Mouse (Mus musculus) intestine, embryonic 16.5 days (tissue): ENCODE data around the gene Calm3. TPM values are rescaled to one million over a fixed set of nuclear protein-coding genes. Genes with fewer than 3 reads are reported as not detected.
A peak's percentile ranks its signal among the peaks of the same experiment; 100 is the strongest.

Experiments
- ATAC-seq: fragments of 200-750 bp; cut with Nextera tagmentation; 2 replicates; pipeline ENCODE4 v1.8.0; 2017; ENCODE audit warnings: moderate TSS enrichment, moderate library complexity
- H3K27ac ChIP-seq: fragments of 300-500 bp; sonication (generic); 2 replicates; pipeline ENCODE4 v1.5.1; 2014; ENCODE audit warnings: mild to moderate bottlenecking, low read length
- H3K27me3 ChIP-seq: fragments of 300-500 bp; sonication (generic); replicated peaks from 2 replicates; pipeline ENCODE4 v1.6.1; 2014; ENCODE audit warnings: low read length, control low read depth, mixed read lengths; ENCODE audit not compliant: control insufficient read depth, insufficient read depth
- H3K36me3 ChIP-seq: fragments of 300-500 bp; sonication (generic); 2 replicates; pipeline ENCODE4 v1.6.1; 2014; ENCODE audit warnings: low read length, control low read depth; ENCODE audit not compliant: control insufficient read depth, insufficient read depth
- H3K4me1 ChIP-seq: fragments of 300-500 bp; sonication (generic); 2 replicates; pipeline ENCODE4 v1.6.1; 2014; ENCODE audit warnings: low read length, control low read depth, mixed read lengths; ENCODE audit not compliant: control insufficient read depth, insufficient read depth
- H3K4me2 ChIP-seq: fragments of 300-500 bp; sonication (generic); 2 replicates; pipeline ENCODE4 v1.6.1; 2014; ENCODE audit warnings: low read depth, low read length, control low read depth
- H3K4me3 ChIP-seq: fragments of 300-500 bp; sonication (generic); 2 replicates; pipeline ENCODE4 v1.5.1; 2014; ENCODE audit warnings: mild to moderate bottlenecking, low read length
- H3K9ac ChIP-seq: fragments of 300-500 bp; sonication (generic); 2 replicates; pipeline ENCODE4 v1.6.1; 2014; ENCODE audit warnings: low read depth, low read length
- H3K9me3 ChIP-seq: fragments of 300-500 bp; sonication (generic); 2 replicates; pipeline ENCODE4 v1.6.1; 2016; ENCODE audit warnings: low read length, control low read depth; ENCODE audit not compliant: control insufficient read depth
- WGBS: fragments of 180-500 bp; shearing (Covaris S2); extraction: QIAGEN DNeasy Blood & Tissue Kit; methylation state at CpG from one replicate; pipeline ENCODE4 v1.1.7; 2014; 5-methylcytosine and 5-hydroxymethylcytosine counted together
- polyA plus RNA-seq: library from polyadenylated mRNA; unstranded; fragments of >200 nt; fragmentation: Nextera tagmentation; extraction: Ambion mirVana; gene quantifications from 2 replicates; pipeline ENCODE4 v1.2.1, GENCODE M21; 2015

Calm3 gene
- polyA plus RNA-seq, 1 experiment from 2014 or later = 163 TPM

DNA sequence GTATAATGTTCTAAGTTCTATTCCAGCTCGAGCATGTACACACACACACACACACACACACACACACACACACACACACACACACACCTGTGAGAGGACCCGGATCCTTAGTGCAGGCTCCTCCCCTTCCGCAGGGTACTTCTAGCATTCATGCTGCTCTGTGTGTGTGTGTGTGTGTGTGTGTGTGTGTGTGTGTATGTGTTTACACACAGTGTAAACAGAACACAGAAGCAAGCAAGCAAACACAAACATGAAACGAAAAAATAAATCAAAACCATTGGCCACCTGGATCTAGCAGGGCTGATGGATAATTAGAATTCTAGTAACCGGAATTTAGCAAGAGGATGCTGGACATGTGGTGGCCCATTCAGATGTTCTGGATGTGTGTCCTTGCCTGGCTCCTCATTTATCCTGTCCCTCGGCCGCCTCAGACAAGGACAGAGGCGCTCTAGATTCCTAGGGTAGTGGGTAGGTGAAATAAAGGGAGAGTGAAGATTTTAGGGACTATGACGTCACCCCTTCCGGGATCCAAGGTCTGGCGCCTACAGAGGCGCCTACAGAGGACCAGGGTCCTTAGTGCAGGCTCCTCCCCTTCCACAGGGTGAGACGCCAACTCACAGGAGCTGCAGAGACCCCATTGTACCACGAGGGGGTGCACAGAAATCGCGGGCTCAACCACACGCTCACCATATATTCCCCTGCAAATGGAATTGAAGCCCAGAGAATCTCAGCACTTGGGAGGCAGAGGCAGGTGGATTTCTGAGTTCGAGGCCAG is 27.1 kb upstream of the Calm3 start:
- 27% methylated on average over 18 of the region's 18 CpGs for WGBS
- Histone ChIP-seq H3K4me3 (no peak overlapping the region), H3K27ac (no peak overlapping the region), H3K36me3 (no peaks in the 10 kb centered on the region), H3K4me1 (peaks cover 29% of the 10 kb centered on the region), H3K27me3 (peaks cover 19% of the 10 kb centered on the region), H3K9me3 (no peaks in the 10 kb centered on the region), H3K4me2 (no peak overlapping the region), H3K9ac (no peak overlapping the region)
- peak; percentile 70 for ATAC-seq

DNA sequence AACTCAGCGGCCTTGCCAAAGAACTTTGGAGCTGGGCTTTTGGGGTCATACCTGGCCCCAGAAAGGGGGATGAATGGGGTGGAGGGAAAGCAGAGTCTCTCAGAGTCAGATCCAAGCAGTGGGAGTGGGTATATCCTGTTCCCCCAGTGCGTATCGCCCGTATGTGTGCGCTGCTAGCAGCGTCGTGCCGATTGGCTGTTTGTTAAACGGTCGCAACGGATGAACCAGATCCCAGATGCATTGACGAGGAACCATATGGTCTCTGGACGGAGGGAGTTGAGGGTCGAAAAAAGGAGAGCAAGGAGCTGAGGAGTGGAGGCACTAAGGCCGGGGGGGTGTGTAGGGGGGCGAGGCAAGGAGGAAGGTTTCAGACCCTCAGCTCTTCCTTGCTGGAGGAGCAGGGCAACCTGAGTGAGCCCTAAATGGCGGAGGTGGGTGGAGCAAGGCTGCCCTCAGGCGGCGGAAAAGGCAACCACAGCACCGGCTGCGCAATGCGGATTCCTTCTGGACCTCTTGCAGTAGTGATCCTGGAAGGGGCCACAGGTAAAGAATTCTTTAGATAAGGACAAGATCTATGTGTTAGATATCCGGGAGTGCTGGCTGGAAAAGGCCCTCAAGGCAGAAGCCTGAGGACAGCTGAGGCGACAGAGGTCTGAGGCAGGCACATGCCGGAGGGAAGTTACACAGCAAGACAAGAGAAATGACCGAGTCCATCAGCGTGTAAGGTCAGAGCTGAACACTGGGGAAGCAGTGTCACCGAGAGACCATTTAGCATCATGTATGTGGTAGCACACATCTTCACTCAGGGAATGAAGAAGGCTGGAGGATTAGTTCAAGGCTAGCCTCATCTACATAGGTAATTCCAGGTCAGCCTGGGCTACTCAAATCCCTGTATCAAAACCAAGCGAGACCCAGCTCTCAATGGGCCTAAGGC is 26.3 kb upstream of the Calm3 start:
- WGBS = 10% methylated on average over 29 of the region's 29 CpGs
- ATAC-seq = peak; percentile 43
- Histone ChIP-seq H3K27me3 (peaks cover 27% of the 10 kb centered on the region), H3K4me2 (peak overlapping the region; percentile 71), H3K36me3 (no peaks in the 10 kb centered on the region), H3K4me3 (peak overlapping the region; percentile 33), H3K9me3 (no peaks in the 10 kb centered on the region), H3K27ac (no peak overlapping the region), H3K4me1 (peaks cover 37% of the 10 kb centered on the region), H3K9ac (peak overlapping the region; percentile 46)

DNA sequence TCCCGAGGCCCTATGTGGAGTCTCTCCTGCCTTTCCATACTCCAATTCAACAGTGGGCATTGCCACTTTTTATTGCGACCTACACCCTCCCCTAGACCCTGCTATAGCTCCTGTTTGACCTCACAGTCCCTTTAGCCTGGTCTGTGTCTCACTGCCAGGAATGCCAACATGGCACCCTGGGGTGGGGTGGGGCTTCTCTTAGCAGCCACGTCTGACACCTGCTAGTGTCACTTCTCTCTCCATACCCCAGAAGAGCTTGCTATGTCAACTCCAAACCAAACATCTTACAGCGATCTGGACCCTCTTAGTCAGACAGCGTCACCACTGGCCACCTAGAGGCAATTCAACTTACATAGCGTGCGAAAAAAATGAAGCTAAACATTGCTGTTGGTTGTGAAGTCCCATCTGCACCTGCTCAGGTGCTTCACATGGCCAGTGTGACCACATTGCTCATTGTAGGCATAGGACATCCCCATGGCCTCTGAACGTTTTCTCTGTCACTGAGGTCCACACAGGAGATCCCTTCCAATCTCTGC is 25.1 kb upstream of the Calm3 start:
- no peak overlapping the region for H3K27ac ChIP-seq
- no peaks in the 10 kb centered on the region for H3K36me3 ChIP-seq
- ATAC-seq = no peak
- H3K9ac ChIP-seq = no peak overlapping the region
- H3K4me1 ChIP-seq = peaks cover 48% of the 10 kb centered on the region
- no peak overlapping the region for H3K4me3 ChIP-seq
- peaks cover 34% of the 10 kb centered on the region for H3K27me3 ChIP-seq
- H3K4me2 ChIP-seq = no peak overlapping the region
- H3K9me3 ChIP-seq = no peaks in the 10 kb centered on the region
- 68% methylated on average over 8 of the region's 8 CpGs for WGBS

DNA sequence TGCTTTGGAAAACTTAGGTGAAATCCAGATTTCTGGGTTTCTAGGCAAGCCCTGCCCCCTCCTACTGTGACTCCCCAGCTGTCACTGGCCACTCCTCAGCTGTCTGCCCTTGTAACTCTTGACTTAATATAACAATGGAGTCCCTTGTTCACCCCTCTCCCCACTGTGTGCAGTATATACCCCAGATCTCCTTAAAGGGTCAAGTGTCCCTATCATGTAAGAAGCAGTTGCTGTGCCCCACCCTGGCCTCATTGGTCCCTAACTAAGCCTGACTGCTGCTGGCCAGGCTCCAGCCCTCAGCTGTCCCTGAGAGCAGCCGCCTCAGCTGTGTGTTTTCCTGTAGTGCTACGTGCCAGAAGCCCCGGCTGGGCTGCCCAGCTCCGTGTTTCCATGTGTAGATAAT is 24.0 kb upstream of the Calm3 start:
- no peak overlapping the region for H3K4me3 ChIP-seq
- no peaks in the 10 kb centered on the region for H3K36me3 ChIP-seq
- peak overlapping the region; percentile 72 for H3K4me2 ChIP-seq
- peaks cover 34% of the 10 kb centered on the region for H3K27me3 ChIP-seq
- H3K9me3 ChIP-seq = no peaks in the 10 kb centered on the region
- peak; percentile 37 for ATAC-seq
- peak overlapping the region; percentile 34 for H3K27ac ChIP-seq
- H3K9ac ChIP-seq = peak overlapping the region; percentile 3; the same call in 1 of the 2 replicates
- WGBS = 9% methylated on average over 4 of the region's 4 CpGs
- H3K4me1 ChIP-seq = peaks cover 50% of the 10 kb centered on the region

DNA sequence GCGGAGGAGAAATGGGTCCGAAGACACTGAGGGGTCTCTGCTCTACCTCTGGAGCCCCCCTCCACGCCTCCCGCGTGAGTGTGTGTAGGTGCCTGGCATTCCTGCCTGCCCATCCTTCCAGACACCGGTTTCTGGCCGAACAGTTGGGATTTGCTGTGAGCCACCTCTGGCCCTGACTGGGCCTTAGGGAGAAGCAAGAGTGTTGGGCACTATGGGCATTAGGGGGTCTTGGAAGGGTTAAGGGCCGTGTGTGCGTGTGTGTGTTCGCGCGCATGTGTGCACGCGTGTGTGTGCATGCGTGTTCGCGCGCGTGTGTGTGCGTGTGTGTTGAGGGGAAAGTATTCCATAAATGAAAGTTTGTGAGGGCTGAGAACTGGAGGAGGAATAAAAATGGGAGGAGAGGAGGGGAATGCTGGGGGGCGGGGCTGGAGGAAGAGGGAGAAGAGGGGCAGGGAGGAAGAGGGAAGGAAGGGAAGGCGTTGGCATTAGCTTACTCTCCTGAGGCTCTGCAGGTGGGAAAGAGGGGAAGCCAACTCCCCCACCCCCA is 23.5 kb upstream of the Calm3 start:
- H3K4me1 ChIP-seq = peaks cover 50% of the 10 kb centered on the region
- 26% methylated on average over 22 of the region's 22 CpGs for WGBS
- H3K4me3 ChIP-seq = peak overlapping the region; percentile 44
- ATAC-seq = no peak
- H3K4me2 ChIP-seq = peak overlapping the region; percentile 72
- no peaks in the 10 kb centered on the region for H3K36me3 ChIP-seq
- H3K27me3 ChIP-seq = peaks cover 34% of the 10 kb centered on the region
- H3K9me3 ChIP-seq = no peaks in the 10 kb centered on the region
- peak overlapping the region; percentile 34; the same call in 1 of the 2 replicates for H3K27ac ChIP-seq
- H3K9ac ChIP-seq = peak overlapping the region; percentile 64

DNA sequence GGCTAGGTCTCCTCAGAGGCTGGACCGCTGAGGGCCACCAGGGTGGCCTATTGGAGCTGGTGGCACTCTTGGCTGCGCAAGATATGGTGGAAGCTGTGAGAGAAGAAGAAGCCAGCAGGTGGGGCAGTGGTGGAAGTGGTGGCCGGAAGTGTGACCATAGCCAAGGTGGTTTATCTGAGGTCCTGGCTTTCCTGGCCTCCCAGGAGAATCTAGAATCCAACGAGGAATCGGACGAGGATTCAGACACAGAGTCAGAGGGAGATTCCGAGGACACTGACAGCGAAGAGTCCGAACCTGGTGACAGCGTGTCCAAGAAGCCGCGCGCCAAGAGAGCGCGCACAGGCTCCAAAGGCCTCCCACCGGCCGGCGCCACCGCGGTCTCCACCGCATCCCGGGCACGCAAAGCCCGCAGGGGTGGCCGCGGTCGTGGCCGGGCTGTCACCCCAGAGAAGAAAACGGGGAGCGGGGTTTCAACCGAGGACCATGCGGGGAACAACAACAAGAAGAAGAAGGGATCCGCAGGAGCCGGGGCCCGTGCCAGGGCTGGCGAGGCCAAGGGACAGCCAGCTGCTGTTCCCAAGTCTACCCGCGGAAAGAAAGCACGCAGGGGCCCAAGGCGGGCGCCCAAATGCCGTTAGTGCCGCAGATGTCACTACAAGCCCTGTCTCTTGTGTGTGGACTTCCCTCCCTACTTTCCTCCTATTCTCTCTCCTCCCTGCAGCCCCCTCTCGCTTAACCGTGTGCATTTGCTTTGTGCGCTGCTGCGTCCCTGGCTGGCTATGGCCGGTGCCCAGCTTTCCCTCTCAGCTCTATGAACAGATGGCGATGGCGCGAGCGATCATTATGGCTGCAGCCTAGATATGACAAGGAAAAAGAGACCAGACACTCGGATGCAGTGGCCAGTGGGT is 22.8 kb upstream of the Calm3 start:
- Histone ChIP-seq H3K36me3 (no peaks in the 10 kb centered on the region), H3K27me3 (peaks cover 34% of the 10 kb centered on the region), H3K4me1 (peaks cover 50% of the 10 kb centered on the region), H3K4me3 (peak overlapping the region; percentile 44), H3K9me3 (no peaks in the 10 kb centered on the region), H3K27ac (0 out of 2 replicates have a peak overlapping the region, but pooled peaks have one; percentile 20), H3K4me2 (peak overlapping the region; percentile 72), H3K9ac (peak overlapping the region; percentile 64)
- no peak for ATAC-seq
- 8% methylated on average over 52 of the region's 53 CpGs for WGBS

DNA sequence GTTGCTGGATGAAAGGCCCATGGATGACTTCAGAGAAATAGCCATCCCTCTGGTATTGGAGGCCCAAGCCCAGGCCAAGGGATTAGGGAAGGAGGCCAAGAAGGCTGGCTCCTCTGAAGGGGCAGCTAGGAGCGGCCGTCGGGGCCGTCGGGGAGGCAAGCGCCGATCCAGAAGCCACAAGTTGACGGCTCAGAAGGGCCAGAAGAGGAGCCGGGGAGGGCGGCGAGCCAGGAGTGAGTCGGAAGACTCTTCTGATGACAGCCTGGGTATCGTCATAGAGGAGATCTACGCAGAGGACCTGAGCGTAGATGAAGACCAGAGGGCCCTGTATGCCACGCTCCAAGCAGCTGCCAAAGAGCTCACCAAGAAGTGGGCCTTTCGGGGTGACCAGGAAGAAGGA is 21.5 kb upstream of the Calm3 start:
- no peaks in the 10 kb centered on the region for H3K36me3 ChIP-seq
- H3K27me3 ChIP-seq = peaks cover 34% of the 10 kb centered on the region
- H3K27ac ChIP-seq = no peak overlapping the region
- peak overlapping the region; percentile 93 for H3K4me2 ChIP-seq
- H3K9me3 ChIP-seq = no peaks in the 10 kb centered on the region
- no peak for ATAC-seq
- 32% methylated on average over 17 of the region's 17 CpGs for WGBS
- H3K9ac ChIP-seq = peak overlapping the region; percentile 79
- H3K4me3 ChIP-seq = peak overlapping the region; percentile 63
- H3K4me1 ChIP-seq = peaks cover 50% of the 10 kb centered on the region

DNA sequence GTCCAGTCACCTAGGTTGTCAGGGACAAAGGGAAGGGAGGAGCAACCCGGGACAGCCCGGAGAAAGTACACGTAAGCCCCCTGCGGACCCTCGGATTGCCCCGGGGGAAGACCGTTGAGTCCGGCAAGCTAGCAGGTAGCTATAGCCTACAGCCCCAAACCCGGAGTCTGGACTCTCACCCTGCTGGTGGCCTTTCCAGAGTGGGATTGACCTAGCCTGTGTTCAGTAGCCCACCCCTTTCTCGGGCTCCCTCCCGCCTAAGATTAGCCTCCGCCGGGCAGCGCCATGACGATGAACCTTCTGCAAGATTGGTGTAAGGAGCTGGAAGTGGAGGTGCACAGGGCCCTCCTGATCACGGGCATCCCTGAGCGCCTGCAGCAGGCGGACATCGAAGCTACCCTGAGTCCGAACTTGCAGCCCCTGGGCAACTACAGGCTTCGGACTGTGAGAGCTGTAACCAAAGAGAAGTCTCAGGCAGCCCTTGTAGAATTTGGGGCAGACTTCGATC is 20.9 kb upstream of the Calm3 start:
- peaks cover 34% of the 10 kb centered on the region for H3K27me3 ChIP-seq
- peak overlapping the region; percentile 79 for H3K9ac ChIP-seq
- peak overlapping the region; percentile 93 for H3K4me2 ChIP-seq
- peak overlapping the region; percentile 52 for H3K27ac ChIP-seq
- no peaks in the 10 kb centered on the region for H3K36me3 ChIP-seq
- 4% methylated on average over 22 of the region's 22 CpGs for WGBS
- peak overlapping the region; percentile 63 for H3K4me3 ChIP-seq
- no peak; the same call in 1 of the 2 replicates for ATAC-seq
- H3K9me3 ChIP-seq = no peaks in the 10 kb centered on the region
- peaks cover 49% of the 10 kb centered on the region for H3K4me1 ChIP-seq
